8 mouse cellular contexts compared by ENCODE assay signal in the genomic region with DNA sequence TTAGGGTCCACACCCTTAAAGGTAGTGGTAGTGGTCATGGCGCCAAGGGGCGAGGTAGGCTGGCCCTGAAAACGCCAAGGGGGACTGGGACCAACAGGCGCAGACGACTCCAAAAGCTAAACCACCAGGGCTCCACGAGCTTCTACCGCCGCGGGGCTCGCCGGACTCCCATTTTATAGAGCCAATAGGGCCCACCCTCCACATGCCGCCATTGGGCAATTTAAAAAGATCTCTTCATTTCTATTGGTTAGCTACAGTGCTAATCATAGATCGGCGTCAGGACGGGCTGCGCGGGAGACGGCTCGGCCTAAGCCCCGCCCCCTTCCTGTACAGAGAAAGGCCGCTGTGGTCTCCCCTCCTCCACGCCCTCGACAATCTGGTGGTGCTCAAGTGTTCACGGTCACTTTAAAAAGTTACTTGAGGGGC. TPM values are rescaled to one million over a fixed set of nuclear protein-coding genes. Genes with fewer than 3 reads are reported as not detected.
DNase-seq lines count a peak whose midpoint lies in the region; ATAC-seq lines count a peak whose summit lies in the region.

A gene (minus strand): TSS at position 150 of the 426 bp plus-strand sequence.

- H3K9ac ChIP-seq in hindbrain, embryonic 15.5 days = peak within 1 kb of the TSS; percentile 99

- H3K4me2 ChIP-seq in hindbrain, embryonic 15.5 days = peak within 1 kb of the TSS; percentile 76

- ATAC-seq in hindbrain, embryonic 15.5 days (ENCODE audit: low FRiP score, low read depth) = peak; percentile 98

- no peaks in the 10 kb centered on the region for H3K9me3 ChIP-seq in hindbrain, embryonic 15.5 days

- H3K27me3 ChIP-seq in hindbrain, embryonic 15.5 days = no peaks in the 10 kb centered on the region

- WGBS in hindbrain, embryonic 15.5 days = under 1% methylated on average over 24 of the region's 24 CpGs

- H3K27ac ChIP-seq in hindbrain, embryonic 15.5 days (replicated peaks) = peak within 1 kb of the TSS; percentile 91

- DNase-seq in T-cell, adult 2 months (ENCODE audit: low spot score) = peak; percentile 98
- DNase-seq in cerebellum, postnatal 36 days = peak; percentile 93 to 98
- DNase-seq in frontal cortex, postnatal 36 days (ENCODE audit: low spot score in 2 of 2) = peak; percentile 95 to 98
- DNase-seq in left cerebral cortex, adult 11 months (ENCODE audit: low spot score) = peak; percentile 97
- peak; percentile 97 to 98 for DNase-seq in lung, postnatal 4 days
- peak; percentile 97 for DNase-seq in retina, postnatal 7 days (ENCODE audit: low read depth, low spot score)
- peak; percentile 97 for DNase-seq in urinary bladder, adult 2 months (ENCODE audit: low spot score)

- no peaks in the 10 kb centered on the region for H3K36me3 ChIP-seq in hindbrain, embryonic 15.5 days

- H3K4me3 ChIP-seq in hindbrain, embryonic 15.5 days = peak within 1 kb of the TSS; percentile 98

- peaks cover 29% of the 10 kb centered on the region for H3K4me1 ChIP-seq in hindbrain, embryonic 15.5 days (replicated peaks)

RNA-seq across cellular contexts. Expression of the gene that starts here (rescaled TPM):
- 1,345 and 1,399 TPM in 2 replicates for polyA plus RNA-seq in hindbrain, embryonic 15.5 days (2015; fragmentation: Nextera tagmentation; extraction: Ambion mirVana)
- polyA plus RNA-seq in urinary bladder, adult 2 months (2012; rRNA removed) = 89.2 and 102 TPM in 2 replicates

Comparison
In these comparisons a context has a peak if more than half of its experiments do, and no peak if none do; other contexts are left out.
1. Peak in every context shown above with its lines: DNase-seq, ATAC-seq, H3K4me3 ChIP-seq and H3K27ac ChIP-seq.
2. RNA of the gene that starts here (polyA plus RNA-seq): 1,345 to 1,399 TPM in hindbrain, embryonic 15.5 days; 89.2 to 102 TPM in urinary bladder, adult 2 months; every median in the first group is over 10 times any median in the second.